Mouse (Mus musculus): ENCODE results near the gene Zwint. TPM values are rescaled to one million over a fixed set of nuclear protein-coding genes. Genes with fewer than 3 reads are reported as not detected.

Zwint gene
- polyA plus RNA-seq, 1 experiment from 2014 or later, result 231 TPM

- Histone ChIP-seq H3K27me3 (ENCODE audit: control insufficient read depth, insufficient read depth, low read length) (no peaks in the 10 kb centered on the region), H3K9ac (ENCODE audit: low read length) (no peak overlapping the region), H3K9me3 (replicated peaks; ENCODE audit: control insufficient read depth, low read length) (no peaks in the 10 kb centered on the region), H3K4me2 (ENCODE audit: low read depth, low read length) (no peak overlapping the region), H3K36me3 (ENCODE audit: control insufficient read depth, insufficient read depth) (no peaks in the 10 kb centered on the region), H3K27ac (ENCODE audit: low read length) (no peak overlapping the region), H3K4me3 (ENCODE audit: low read length) (no peak overlapping the region), H3K4me1 (ENCODE audit: control insufficient read depth, insufficient read depth, low read length) (no peaks in the 10 kb centered on the region)
- no peak for ATAC-seq (replicated peaks; ENCODE audit: extremely low read depth, insufficient read depth, low FRiP score)
- 49% methylated on average over 2 of the region's 2 CpGs for WGBS
Observed at GRCm38 (mm10) chr10:72713754-72714153, 59.1 kb downstream of the Zwint start.
